Mouse (Mus musculus) MEL (cell line): ENCODE measurements at regions not wholly inside any gene's neighbourhood (a gene's known extent, or its start where the extent isn't known, plus 50 kb on each side); places are given as distances from the start of the nearest gene placed in this dataset.

Experiments used
- DNase-seq: peaks from one replicate; pipeline ENCODE4 v3.0.0; 2011; ENCODE audit warnings: low read depth, low spot score
- H3K27ac ChIP-seq: 2 replicates; pipeline ENCODE4 v1.5.1; 2012; ENCODE audit warnings: low read depth, mild to moderate bottlenecking, control low read depth, low read length, moderate library complexity; ENCODE audit not compliant: control insufficient read depth
- H3K27me3 ChIP-seq, 2 experiments: fragments of 150-350 bp in 1 of 2; sonication (generic) in 1 of 2; 2 replicates each; pipeline ENCODE4 v1.6.1; 2012; ENCODE audit warnings: low read length in 2 of 2, mild to moderate bottlenecking in 2 of 2, improper control_type of control experiment in 1 of 2, moderate library complexity in 1 of 2; ENCODE audit not compliant: insufficient read depth in 2 of 2, control insufficient read depth in 1 of 2
- H3K36me3 ChIP-seq, 2 experiments: 2 replicates each; pipeline ENCODE4 v1.6.1; 2012 to 2014; ENCODE audit warnings: low read length in 2 of 2, improper control_type of control experiment in 1 of 2, inconsistent platforms in 1 of 2, mild to moderate bottlenecking in 1 of 2; ENCODE audit not compliant: insufficient read depth in 2 of 2, control insufficient read depth in 1 of 2
- H3K4me1 ChIP-seq, 2 experiments: fragments of 150-350 bp in 1 of 2; sonication (generic) in 1 of 2; 2 replicates each; pipeline ENCODE4 v1.6.1; 2012; ENCODE audit warnings: low read length in 2 of 2, improper control_type of control experiment in 1 of 2, mild to moderate bottlenecking in 1 of 2; ENCODE audit not compliant: insufficient read depth in 2 of 2, control insufficient read depth in 1 of 2
- H3K4me3 ChIP-seq, 2 experiments: fragments of 150-350 bp in 1 of 2; sonication (generic) in 1 of 2; 2 replicates each; pipeline ENCODE4 v1.5.1; 2012; ENCODE audit warnings: low read depth in 2 of 2, low read length in 2 of 2, mild to moderate bottlenecking in 2 of 2, moderate library complexity in 2 of 2, control low read depth in 1 of 2, improper control_type of control experiment in 1 of 2; ENCODE audit not compliant: control insufficient read depth in 1 of 2, insufficient read depth in 1 of 2
- H3K79me2 ChIP-seq: 2 replicates; pipeline ENCODE4 v1.6.1; 2012; ENCODE audit warnings: mild to moderate bottlenecking, low read length, moderate library complexity; ENCODE audit not compliant: control insufficient read depth, poor library complexity, insufficient read depth
- H3K9ac ChIP-seq: 2 replicates; pipeline ENCODE4 v1.6.1; 2012; ENCODE audit warnings: low read depth, mild to moderate bottlenecking, control low read depth, low read length, moderate library complexity; ENCODE audit not compliant: control insufficient read depth, poor library complexity, severe bottlenecking
- H3K9me3 ChIP-seq: fragments of 150-350 bp; sonication (generic); replicated peaks from 2 replicates; pipeline ENCODE4 v1.6.1; 2012; ENCODE audit warnings: mild to moderate bottlenecking, low read length, improper control_type of control experiment, moderate library complexity; ENCODE audit not compliant: insufficient read depth
- BHLHE40 ChIP-seq: IDR thresholded peaks from 2 replicates; pipeline ENCODE4 v1.6.1; 2012; ENCODE audit warnings: low read depth, mild to moderate bottlenecking, inconsistent platforms, low read length, improper control_type of control experiment, borderline replicate concordance
- CHD1 ChIP-seq: IDR thresholded peaks from 2 replicates; pipeline ENCODE4 v1.6.1; 2012; ENCODE audit warnings: low read depth, mild to moderate bottlenecking, inconsistent platforms, low read length, improper control_type of control experiment
- CHD2 ChIP-seq: IDR thresholded peaks from 2 replicates; pipeline ENCODE4 v1.6.1; 2011; ENCODE audit warnings: low read length, improper control_type of control experiment
- E2F4 ChIP-seq: IDR thresholded peaks from 2 replicates; pipeline ENCODE4 v1.6.1; 2011; ENCODE audit warnings: low read depth, low read length, improper control_type of control experiment, borderline replicate concordance
- GATA1 ChIP-seq: IDR thresholded peaks from 2 replicates; pipeline ENCODE4 v1.6.1; 2011; ENCODE audit warnings: low read depth, low read length, improper control_type of control experiment
- JUND ChIP-seq: IDR thresholded peaks from 2 replicates; pipeline ENCODE4 v1.6.1; 2011; ENCODE audit warnings: low read depth, mild to moderate bottlenecking, improper control_type of control experiment, low read length
- MAFK ChIP-seq: IDR thresholded peaks from 2 replicates; pipeline ENCODE4 v1.6.1; 2011; ENCODE audit warnings: low read depth, mild to moderate bottlenecking, low read length, improper control_type of control experiment, borderline replicate concordance
- MEF2A ChIP-seq: IDR thresholded peaks from 2 replicates; pipeline ENCODE4 v1.6.1; 2014; ENCODE audit warnings: low read depth, mild to moderate bottlenecking, inconsistent platforms, low read length, improper control_type of control experiment; ENCODE audit not compliant: poor library complexity, insufficient replicate concordance, severe bottlenecking; ENCODE audit errors: extremely low read depth
- RAD21 ChIP-seq: IDR thresholded peaks from 2 replicates; pipeline ENCODE4 v1.6.1; 2011; ENCODE audit warnings: mild to moderate bottlenecking, low read depth, low read length, improper control_type of control experiment
- SIN3A ChIP-seq: IDR thresholded peaks from 2 replicates; pipeline ENCODE4 v1.6.1; 2012; ENCODE audit warnings: low read length, improper control_type of control experiment, inconsistent platforms
- SMC3 ChIP-seq: IDR thresholded peaks from 2 replicates; pipeline ENCODE4 v1.6.1; 2011; ENCODE audit warnings: low read depth, low read length, improper control_type of control experiment
- TAL1 ChIP-seq: IDR thresholded peaks from 2 replicates; pipeline ENCODE4 v1.6.1; 2012; ENCODE audit warnings: mild to moderate bottlenecking, inconsistent platforms, low read length, moderate library complexity, mixed read lengths
- TBP ChIP-seq: IDR thresholded peaks from 2 replicates; pipeline ENCODE4 v1.8.0; 2011; ENCODE audit warnings: low read depth, low read length, improper control_type of control experiment
- TCF12 ChIP-seq: IDR thresholded peaks from 2 replicates; pipeline ENCODE4 v1.6.1; 2014; ENCODE audit warnings: low read depth, mild to moderate bottlenecking, inconsistent platforms, low read length, improper control_type of control experiment, moderate library complexity
- ZKSCAN1 ChIP-seq: IDR thresholded peaks from 2 replicates; pipeline ENCODE4 v1.6.1; 2012; ENCODE audit warnings: low read depth, mild to moderate bottlenecking, inconsistent platforms, low read length, improper control_type of control experiment, moderate library complexity
- ZMIZ1 ChIP-seq: IDR thresholded peaks from 2 replicates; pipeline ENCODE4 v1.6.1; 2012; ENCODE audit warnings: low read depth, mild to moderate bottlenecking, inconsistent platforms, low read length, improper control_type of control experiment, moderate library complexity
- ZNF384 ChIP-seq: IDR thresholded peaks from 2 replicates; pipeline ENCODE4 v1.6.1; 2012; ENCODE audit warnings: low read depth, mild to moderate bottlenecking, inconsistent platforms, low read length, improper control_type of control experiment

DNA sequence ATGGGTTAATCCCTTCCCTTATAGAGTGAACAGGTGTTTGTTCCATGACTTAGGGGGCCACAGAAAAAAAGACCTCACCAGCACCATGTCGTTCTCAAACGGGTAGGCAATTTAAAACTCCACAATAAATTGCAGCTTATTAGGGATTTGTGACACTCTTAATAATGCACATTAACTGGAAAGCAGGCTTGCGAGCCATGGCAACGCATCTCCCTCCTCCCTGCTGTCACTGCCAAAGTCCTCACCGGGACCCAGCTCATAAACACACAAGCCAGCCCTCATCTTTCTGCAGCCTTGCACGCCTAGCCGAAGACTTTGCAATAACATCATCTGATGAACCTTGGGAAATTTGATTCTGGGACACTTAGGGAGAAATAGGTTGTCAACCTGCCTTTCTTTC is 152.3 kb upstream of the Dio3 start:
- Histone ChIP-seq H3K4me3 (no peak overlapping the region), H3K79me2 (no peaks in the 10 kb centered on the region), H3K9ac (no peak overlapping the region), H3K4me1 (no peaks in the 10 kb centered on the region), H3K27me3 (no peaks in the 10 kb centered on the region), H3K36me3 (no peaks in the 10 kb centered on the region), H3K27ac (no peak overlapping the region), H3K9me3 (no peaks in the 10 kb centered on the region)
- no peak for DNase-seq
- TF ChIP-seq MAFK (no peak), RAD21 (no peak), BHLHE40 (no peak), GATA1 (no peak), TBP (no peak), TAL1 (no peak), TCF12 (no peak), CHD2 (no peak), E2F4 (no peak), ZKSCAN1 (no peak), MEF2A (no peak), SIN3A (no peak), JUND (no peak), SMC3 (no peak), ZMIZ1 (no peak), ZNF384 (no peak)

DNA sequence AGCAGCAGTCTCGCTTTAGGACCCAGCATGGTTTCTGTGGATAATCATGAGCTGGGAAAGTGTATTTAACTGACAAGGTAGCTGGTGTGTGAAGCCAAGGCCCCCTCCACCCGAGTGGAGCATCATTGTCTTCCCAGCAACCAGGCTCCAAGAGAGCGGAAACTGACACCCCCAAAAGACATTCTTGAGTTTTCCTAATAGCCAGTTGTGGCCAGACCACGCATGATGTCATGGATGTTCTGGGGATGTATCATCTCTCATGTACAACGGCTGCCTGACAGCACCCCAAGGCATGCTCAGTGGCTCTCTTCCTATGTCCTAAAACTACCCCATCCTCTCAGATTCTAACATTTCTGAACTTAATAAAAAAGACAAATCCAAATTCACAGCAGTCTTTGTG is 133.5 kb upstream of the Dio3 start:
- Histone ChIP-seq H3K4me1 (no peaks in the 10 kb centered on the region), H3K36me3 (no peaks in the 10 kb centered on the region), H3K79me2 (no peaks in the 10 kb centered on the region), H3K27ac (no peak overlapping the region), H3K4me3 (no peak overlapping the region)
- DNase-seq, result no peak
- no peak for TF ChIP-seq CHD1
- TF ChIP-seq, all 39 proteins: peak for 0
- no peaks in the 10 kb centered on the region for H3K9me3 ChIP-seq
- no peaks in the 10 kb centered on the region for H3K27me3 ChIP-seq
- H3K9ac ChIP-seq, result no peak overlapping the region
